Mouse (Mus musculus) heart, embryonic 11.5 days (tissue): Measurements from ENCODE around the gene Ankrd11. TPM values are rescaled to one million over a fixed set of nuclear protein-coding genes. Genes with fewer than 3 reads are reported as not detected.

ENCODE experiments used
- ATAC-seq: fragments of 200-750 bp; cut with Nextera tagmentation; replicated peaks from 2 replicates; pipeline ENCODE4 v1.8.0; 2017; ENCODE audit warnings: moderate library complexity; ENCODE audit not compliant: insufficient number of reproducible peaks, low FRiP score, low TSS enrichment
- H3K27ac ChIP-seq: fragments of 300-500 bp; sonication (generic); 2 replicates; pipeline ENCODE4 v1.5.1; 2014; ENCODE audit warnings: mild to moderate bottlenecking, low read depth, low read length
- H3K27me3 ChIP-seq: fragments of 300-500 bp; sonication (generic); 2 replicates; pipeline ENCODE4 v1.6.1; 2014; ENCODE audit warnings: mild to moderate bottlenecking, low read length, mixed read lengths; ENCODE audit not compliant: control insufficient read depth, insufficient read depth
- H3K36me3 ChIP-seq: fragments of 300-500 bp; sonication (generic); 2 replicates; pipeline ENCODE4 v1.6.1; 2014; ENCODE audit warnings: mild to moderate bottlenecking, low read length, moderate library complexity, mixed read lengths; ENCODE audit not compliant: control insufficient read depth, insufficient read depth
- H3K4me1 ChIP-seq: fragments of 300-500 bp; sonication (generic); 2 replicates; pipeline ENCODE4 v1.6.1; 2014; ENCODE audit warnings: low read length; ENCODE audit not compliant: control insufficient read depth, insufficient read depth
- H3K4me2 ChIP-seq: fragments of 300-500 bp; sonication (generic); 2 replicates; pipeline ENCODE4 v1.6.1; 2014; ENCODE audit warnings: mild to moderate bottlenecking, moderate library complexity
- H3K4me3 ChIP-seq: fragments of 300-500 bp; sonication (generic); 2 replicates; pipeline ENCODE4 v1.5.1; 2014; ENCODE audit warnings: low read depth, low read length
- H3K9ac ChIP-seq: fragments of 300-500 bp; sonication (generic); 2 replicates; pipeline ENCODE4 v1.6.1; 2014; ENCODE audit warnings: mild to moderate bottlenecking, low read depth, low read length, moderate library complexity
- H3K9me3 ChIP-seq: fragments of 300-500 bp; sonication (generic); replicated peaks from 2 replicates; pipeline ENCODE4 v1.6.1; 2016; ENCODE audit warnings: low read length; ENCODE audit not compliant: control insufficient read depth
- WGBS: fragments of 180-500 bp; shearing (Covaris S2); extraction: QIAGEN DNeasy Blood & Tissue Kit; methylation state at CpG from one replicate; pipeline ENCODE4 v1.1.7; 2014; ENCODE audit not compliant: insufficient replicate concordance; 5-methylcytosine and 5-hydroxymethylcytosine counted together
- polyA plus RNA-seq: library from polyadenylated mRNA; unstranded; fragments of >200 nt; fragmentation: Nextera tagmentation; extraction: Ambion mirVana; gene quantifications from 2 replicates; pipeline ENCODE4 v1.2.1, GENCODE M21; 2014

Gene Ankrd11
- polyA plus RNA-seq, 1 experiment from 2014 or later = 49.5 TPM

- no peak overlapping the region for H3K4me2 ChIP-seq
- H3K4me1 ChIP-seq = peaks cover 6% of the 10 kb centered on the region
- ATAC-seq = no peak
- H3K36me3 ChIP-seq = peaks cover 58% of the 10 kb centered on the region
- H3K4me3 ChIP-seq = no peak overlapping the region
- no peaks in the 10 kb centered on the region for H3K9me3 ChIP-seq
- H3K9ac ChIP-seq = no peak overlapping the region
- no peaks in the 10 kb centered on the region for H3K27me3 ChIP-seq
- 82% methylated on average over 12 of the region's 12 CpGs for WGBS
- H3K27ac ChIP-seq = no peak overlapping the region
Measured at GRCm38 (mm10) chr8:122893451-122893850, 148.6 kb downstream of the Ankrd11 start.

DNA sequence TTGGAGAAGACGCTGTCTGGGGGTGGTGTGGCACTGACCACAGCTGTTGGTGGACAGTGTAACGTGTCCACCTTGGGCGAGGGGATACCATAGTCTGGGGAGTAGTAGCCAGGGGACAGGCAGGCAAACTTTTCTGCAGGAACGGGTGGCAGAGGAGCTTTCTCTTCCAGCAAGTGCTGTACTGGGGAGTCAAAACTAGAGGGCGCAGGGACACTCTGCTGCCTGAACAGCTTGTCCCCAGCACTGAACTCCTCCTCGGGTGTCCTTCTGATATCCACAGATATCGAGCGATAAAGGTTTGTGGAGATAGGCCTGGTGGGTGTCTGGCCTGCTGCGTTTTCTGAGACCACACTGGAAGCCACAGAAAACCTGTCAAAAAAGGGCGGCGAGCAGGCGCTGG, 150.6 kb downstream of the Ankrd11 start:
- Histone ChIP-seq H3K4me3 (no peak overlapping the region), H3K36me3 (peaks cover 67% of the 10 kb centered on the region), H3K27ac (no peak overlapping the region), H3K9ac (no peak overlapping the region), H3K4me1 (no peaks in the 10 kb centered on the region), H3K9me3 (no peaks in the 10 kb centered on the region), H3K27me3 (no peaks in the 10 kb centered on the region), H3K4me2 (no peak overlapping the region)
- WGBS = 81% methylated on average over 12 of the region's 12 CpGs
- ATAC-seq = no peak

DNA sequence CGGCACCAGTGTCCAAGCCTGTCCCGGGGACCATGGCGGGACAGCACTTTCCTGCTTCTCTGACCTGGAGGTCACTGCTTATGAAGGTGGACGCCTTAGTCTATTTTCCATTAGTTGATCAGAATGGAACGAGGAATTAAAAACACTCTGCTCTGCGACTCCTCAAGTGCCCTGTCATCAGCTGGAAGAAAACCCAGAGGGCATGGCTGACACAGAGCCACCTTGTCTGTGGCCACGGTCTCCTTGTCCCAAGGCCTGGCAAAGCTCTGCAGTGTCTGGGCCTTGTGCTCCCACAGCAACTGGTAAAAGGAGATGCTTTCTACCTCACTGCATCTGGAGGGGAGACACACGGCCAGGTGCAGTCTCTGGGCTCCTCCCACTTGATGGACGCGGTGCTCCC, 158.4 kb downstream of the Ankrd11 start:
- Histone ChIP-seq H3K4me3 (no peak overlapping the region), H3K9ac (no peak overlapping the region), H3K27ac (no peak overlapping the region), H3K9me3 (no peaks in the 10 kb centered on the region), H3K4me2 (no peak overlapping the region), H3K36me3 (peaks cover 31% of the 10 kb centered on the region), H3K4me1 (no peaks in the 10 kb centered on the region), H3K27me3 (no peaks in the 10 kb centered on the region)
- no peak for ATAC-seq
- 67% methylated on average over 10 of the region's 10 CpGs for WGBS

DNA sequence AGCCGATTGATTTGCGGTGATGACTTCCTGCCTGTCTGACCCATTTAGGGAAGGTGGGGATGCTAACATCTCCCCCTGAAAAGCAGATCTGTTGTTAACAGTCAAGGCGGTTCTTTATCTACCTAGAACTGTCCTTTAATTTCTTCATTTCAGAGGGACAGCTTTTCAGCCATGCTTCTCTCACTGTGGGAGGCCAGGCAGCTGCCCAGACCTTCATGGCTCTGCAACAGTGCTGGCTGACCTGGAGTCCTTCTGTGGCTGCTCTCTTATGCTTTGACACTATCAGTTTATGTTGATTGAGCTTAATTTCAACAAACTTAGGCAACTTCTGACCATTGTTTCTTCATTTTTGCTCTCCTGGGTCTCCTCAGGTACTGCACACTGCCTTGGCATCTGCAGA, 161.8 kb downstream of the Ankrd11 start:
- H3K27me3 ChIP-seq = no peaks in the 10 kb centered on the region
- H3K9me3 ChIP-seq = no peaks in the 10 kb centered on the region
- no peak overlapping the region for H3K4me2 ChIP-seq
- H3K4me1 ChIP-seq = no peaks in the 10 kb centered on the region
- H3K9ac ChIP-seq = no peak overlapping the region
- H3K27ac ChIP-seq = no peak overlapping the region
- H3K36me3 ChIP-seq = peaks cover 12% of the 10 kb centered on the region
- ATAC-seq = no peak
- WGBS = 55% methylated on average over 3 of the region's 3 CpGs
- H3K4me3 ChIP-seq = no peak overlapping the region

GRCm38 (mm10) chr8:122878231-122878630, 163.8 kb downstream of the Ankrd11 start:
- whole genome bisulfite sequencing = 83% methylated on average over 3 of the region's 3 CpGs
- Histone ChIP-seq H3K4me1 (no peaks in the 10 kb centered on the region), H3K27me3 (no peaks in the 10 kb centered on the region)

GRCm38 (mm10) chr8:122875186-122875585, 166.9 kb downstream of the Ankrd11 start:
- H3K27me3 ChIP-seq = peaks cover 3% of the 10 kb centered on the region; the same call in 1 of the 2 replicates
- H3K9ac ChIP-seq = no peak overlapping the region
- ATAC-seq = no peak
- no peaks in the 10 kb centered on the region for H3K4me1 ChIP-seq
- no peaks in the 10 kb centered on the region for H3K9me3 ChIP-seq
- H3K27ac ChIP-seq = no peak overlapping the region
- H3K4me2 ChIP-seq = no peak overlapping the region
- 57% methylated on average over 5 of the region's 5 CpGs for WGBS
- no peak overlapping the region for H3K4me3 ChIP-seq
- no peaks in the 10 kb centered on the region for H3K36me3 ChIP-seq

More at GRCm38 (mm10) chr8:122878231-122878630, 163.8 kb downstream of the Ankrd11 start:
- H3K9me3 ChIP-seq = no peaks in the 10 kb centered on the region
- no peak overlapping the region for H3K4me3 ChIP-seq
- no peaks in the 10 kb centered on the region for H3K36me3 ChIP-seq
- ATAC-seq = no peak
- H3K4me2 ChIP-seq = no peak overlapping the region
- no peak overlapping the region for H3K9ac ChIP-seq
- no peak overlapping the region for H3K27ac ChIP-seq

DNA sequence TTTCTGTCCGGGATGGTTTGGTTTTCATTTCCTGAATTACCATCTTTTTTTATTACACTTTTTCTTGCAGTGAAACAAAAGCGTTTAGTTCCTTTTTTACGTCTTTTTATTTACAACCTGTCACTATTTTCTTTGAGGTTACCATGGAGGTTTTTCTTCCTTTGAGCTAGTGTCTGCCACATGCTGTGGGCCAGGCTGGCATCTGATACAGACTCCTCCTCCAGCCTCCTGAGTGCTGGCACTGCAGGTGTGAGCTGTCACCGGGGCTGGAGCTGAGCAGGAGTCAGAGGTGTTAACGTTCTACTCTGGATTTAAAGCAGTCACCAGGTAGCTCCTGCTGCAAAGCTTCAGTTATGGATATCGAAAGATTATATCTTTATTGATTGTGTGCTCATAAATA, 168.9 kb downstream of the Ankrd11 start:
- Histone ChIP-seq H3K9me3 (no peaks in the 10 kb centered on the region), H3K27me3 (peaks cover 3% of the 10 kb centered on the region; the same call in 1 of the 2 replicates), H3K27ac (no peak overlapping the region), H3K4me1 (no peaks in the 10 kb centered on the region), H3K4me3 (no peak overlapping the region), H3K4me2 (no peak overlapping the region), H3K36me3 (no peaks in the 10 kb centered on the region), H3K9ac (no peak overlapping the region)
- no peak for ATAC-seq
- 44% methylated on average over 6 of the region's 6 CpGs for WGBS

GRCm38 (mm10) chr8:122871663-122872062, 170.4 kb downstream of the Ankrd11 start:
- peaks cover 3% of the 10 kb centered on the region; the same call in 1 of the 2 replicates for H3K27me3 ChIP-seq
- 68% methylated on average over 9 of the region's 9 CpGs for WGBS
- H3K9ac ChIP-seq = no peak overlapping the region
- H3K36me3 ChIP-seq = no peaks in the 10 kb centered on the region
- no peak for ATAC-seq
- H3K4me1 ChIP-seq = no peaks in the 10 kb centered on the region
- H3K4me2 ChIP-seq = no peak overlapping the region
- no peaks in the 10 kb centered on the region for H3K9me3 ChIP-seq
- H3K27ac ChIP-seq = no peak overlapping the region
- H3K4me3 ChIP-seq = no peak overlapping the region

DNA sequence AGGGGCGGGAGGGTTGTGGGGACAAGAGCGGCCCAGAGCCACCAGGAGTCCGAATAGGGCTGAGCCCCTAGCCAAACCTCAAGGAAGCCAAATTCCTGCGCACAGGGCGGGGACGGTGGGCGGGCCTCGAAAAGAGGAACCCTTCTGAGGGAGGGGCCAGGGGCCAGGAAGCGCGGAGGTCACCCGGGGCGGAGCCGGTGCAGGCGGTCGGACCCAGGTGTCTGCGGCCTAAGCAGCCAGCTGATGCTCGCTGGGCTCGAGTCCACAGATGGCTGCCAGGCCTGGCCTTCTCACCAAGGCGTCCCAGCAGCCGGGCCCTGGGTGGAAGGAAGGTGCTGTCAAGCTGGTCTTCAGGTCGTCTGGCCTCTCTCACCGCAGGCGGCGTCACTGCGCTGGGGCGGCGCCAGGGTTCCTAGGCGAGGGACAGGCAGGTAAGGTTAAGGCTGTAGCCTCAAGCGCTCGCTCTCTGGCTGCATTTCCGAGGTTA, 171.7 kb downstream of the Ankrd11 start:
- no peaks in the 10 kb centered on the region for H3K4me1 ChIP-seq
- no peaks in the 10 kb centered on the region for H3K36me3 ChIP-seq
- ATAC-seq = 0 out of 2 replicates have a peak, but pooled peaks have one; percentile 29
- H3K9ac ChIP-seq = no peak overlapping the region
- no peak overlapping the region for H3K27ac ChIP-seq
- H3K27me3 ChIP-seq = peaks cover 3% of the 10 kb centered on the region; the same call in 1 of the 2 replicates
- peak overlapping the region; percentile 52 for H3K4me2 ChIP-seq
- WGBS = 12% methylated on average over 31 of the region's 31 CpGs
- peak overlapping the region; percentile 26; the same call in 1 of the 2 replicates for H3K4me3 ChIP-seq
- peaks cover 5% of the 10 kb centered on the region; the same call in 1 of the 2 replicates for H3K9me3 ChIP-seq
